12 mouse cellular contexts compared by ENCODE assay signal in the genomic region with DNA sequence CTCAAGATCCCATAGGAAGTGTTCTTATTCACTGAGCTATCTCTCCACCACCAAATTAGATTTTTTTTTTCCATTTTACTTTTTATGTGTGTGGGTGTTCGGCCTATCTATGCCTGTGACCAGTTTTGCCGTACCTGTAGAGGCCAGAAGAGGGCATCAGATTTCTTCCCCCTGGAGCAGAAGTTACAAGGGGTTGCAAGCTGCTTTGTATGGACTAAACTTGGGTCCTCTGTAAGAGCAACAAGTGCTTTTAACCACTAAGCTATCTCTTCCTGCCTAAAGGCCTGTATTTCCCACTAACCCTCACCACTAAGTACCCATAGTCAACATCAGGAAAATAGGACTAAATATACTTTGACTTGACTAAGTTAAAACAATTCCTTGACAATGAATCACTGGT. TPM values are rescaled to one million over a fixed set of nuclear protein-coding genes. Genes with fewer than 3 reads are reported as not detected.
DNase-seq lines count a peak whose midpoint lies in the region; ATAC-seq and TF ChIP-seq lines count a peak whose summit lies in the region.
"Had no signal": no experiment of that assay in that cellular context is flagged by ENCODE, and none has a peak within 500 bp of the region (broad histone marks: within the 10 kb centered on the region; RNA-seq: fewer than 3 reads in every experiment).

No protein-coding gene starts in this region.

- peak; percentile 59 for TF ChIP-seq CTCF in gastrocnemius, adult 2 months (IDR thresholded peaks at IDR 0.05)
- TF ChIP-seq CTCF in lung, embryonic 14.5 days (IDR thresholded peaks at IDR 0.05; ENCODE audit: low read depth) = peak; percentile 13; the same call in 1 of the 2 replicates
- peak; percentile 17 for TF ChIP-seq CTCF in ES-Bruce4 (IDR thresholded peaks at IDR 0.05; ENCODE audit: low read depth, low read length)

- no peaks in the 10 kb centered on the region for H3K4me1 ChIP-seq in lung, embryonic 14.5 days (ENCODE audit: insufficient read depth)
- peaks cover 4% of the 10 kb centered on the region for H3K4me1 ChIP-seq in ES-Bruce4 (ENCODE audit: control insufficient read depth, insufficient read depth, low read length)
- 0 out of 2 replicates have a peak, but pooled peaks cover 2% of the 10 kb centered on the region for H3K4me1 ChIP-seq in embryonic facial prominence, embryonic 10.5 days

- no peak for DNase-seq in gastrocnemius, adult 2 months
- no peak for DNase-seq in gastrocnemius, adult 8-10 months (ENCODE audit: low spot score in 2 of 2)
- no peak for DNase-seq in lung, embryonic 14.5 days
- DNase-seq in lung, postnatal 25 days (ENCODE audit: low spot score) = no peak
- peak; percentile 42 for DNase-seq in kidney, postnatal 14 days
- DNase-seq in embryonic facial prominence, embryonic 10.5 days (ENCODE audit: low spot score) = no peak
- DNase-seq in urinary bladder, postnatal 10 days (ENCODE audit: low spot score) = no peak

- no peaks in the 10 kb centered on the region for H3K9me3 ChIP-seq in lung, embryonic 14.5 days (ENCODE audit: low read depth, low read length)
- H3K9me3 ChIP-seq in ES-Bruce4 (replicated peaks; ENCODE audit: control insufficient read depth, insufficient read depth, low read length, poor library complexity, severe bottlenecking) = no peaks in the 10 kb centered on the region
- H3K9me3 ChIP-seq in embryonic facial prominence, embryonic 10.5 days = no peaks in the 10 kb centered on the region
- H3K9me3 ChIP-seq: limb, embryonic 13.5 days had no signal

- peaks cover 39% of the 10 kb centered on the region for H3K36me3 ChIP-seq in lung, embryonic 14.5 days (ENCODE audit: insufficient read depth)
- peaks cover 18% of the 10 kb centered on the region for H3K36me3 ChIP-seq in ES-Bruce4 (ENCODE audit: control insufficient read depth, insufficient read depth, low read length, poor library complexity, severe bottlenecking)
- H3K36me3 ChIP-seq in embryonic facial prominence, embryonic 10.5 days (replicated peaks) = peaks cover 45% of the 10 kb centered on the region

- no peak for TF ChIP-seq EP300 in ES-Bruce4 (IDR thresholded peaks at IDR 0.05; ENCODE audit: insufficient read depth, low read depth, low read length)

- H3K27ac ChIP-seq in gastrocnemius, adult 2 months = no peak overlapping the region
- no peak overlapping the region for H3K27ac ChIP-seq in lung, embryonic 14.5 days (ENCODE audit: low read depth)
- H3K27ac ChIP-seq in ES-Bruce4 (ENCODE audit: insufficient read depth, low read length) = no peak overlapping the region
- no peak overlapping the region for H3K27ac ChIP-seq in embryonic facial prominence, embryonic 10.5 days (replicated peaks)
- H3K27ac ChIP-seq: limb, embryonic 13.5 days had no signal

- no peak overlapping the region for H3K4me3 ChIP-seq in gastrocnemius, adult 2 months
- H3K4me3 ChIP-seq in lung, embryonic 14.5 days (ENCODE audit: low read depth, low read length) = no peak overlapping the region
- H3K4me3 ChIP-seq in ES-Bruce4 (ENCODE audit: low read depth, low read length) = no peak overlapping the region
- no peak overlapping the region for H3K4me3 ChIP-seq in embryonic facial prominence, embryonic 10.5 days
- H3K4me3 ChIP-seq: limb, embryonic 13.5 days had no signal

- 84% methylated on average over 2 of the region's 2 CpGs for WGBS in lung, embryonic 14.5 days
- 81% methylated on average over 2 of the region's 2 CpGs for WGBS in embryonic facial prominence, embryonic 10.5 days

- no peaks in the 10 kb centered on the region for H3K27me3 ChIP-seq in lung, embryonic 14.5 days (ENCODE audit: insufficient read depth, low read length)
- no peaks in the 10 kb centered on the region for H3K27me3 ChIP-seq in ES-Bruce4 (ENCODE audit: control insufficient read depth, insufficient read depth, low read length, poor library complexity, severe bottlenecking)
- no peaks in the 10 kb centered on the region for H3K27me3 ChIP-seq in embryonic facial prominence, embryonic 10.5 days (replicated peaks; ENCODE audit: low read depth, poor library complexity, severe bottlenecking)
- H3K27me3 ChIP-seq: limb, embryonic 13.5 days had no signal

- no peak for TF ChIP-seq POLR2A in ES-Bruce4 (IDR thresholded peaks at IDR 0.05; ENCODE audit: insufficient read depth, low read length)

- no peak overlapping the region for H3K9ac ChIP-seq in lung, embryonic 14.5 days
- no peak overlapping the region for H3K9ac ChIP-seq in ES-Bruce4 (ENCODE audit: low read depth, poor library complexity, severe bottlenecking)

- H3K4me2 ChIP-seq in lung, embryonic 14.5 days = no peak overlapping the region
- H3K4me2 ChIP-seq: limb, embryonic 13.5 days had no signal

- intact Hi-C loops in gastrocnemius, adult 2 months (cut with DNase I) = loop anchor here (2.0 kb wide), 1 partner anchor 154 kb away; no protein-coding TSS in a partner anchor

- no peak for ATAC-seq in lung, embryonic 14.5 days (ENCODE audit: insufficient read depth)

RNA-seq across cellular contexts. Expression of gene Heatr6, which starts 31.2 kb away (rescaled TPM):
- 1 to 10 TPM; 8.5 to 9.2 TPM for total RNA-seq in gastrocnemius, adult 2 months (2021)
- total RNA-seq in gastrocnemius, adult 8-10 months (2022) = 1 to 10 TPM; 8.2 to 9.1 (median 8.6) TPM
- polyA plus RNA-seq in lung, embryonic 14.5 days (2014; fragmentation: Nextera tagmentation; extraction: Ambion mirVana) = 25.6 and 26.5 TPM in 2 replicates
- polyA plus RNA-seq in ES-Bruce4 (2011; ENCODE audit: insufficient read depth, insufficient read length, low read depth, missing spikeins) = 20.7 and 23.8 TPM in 2 replicates
- polyA plus RNA-seq in embryonic facial prominence, embryonic 10.5 days (2016; fragmentation: Nextera tagmentation; extraction: Ambion mirVana) = 26.2 and 27.0 TPM in 2 replicates

RNA-seq across cellular contexts. Expression of gene Wfdc21, which starts 37.9 kb away (rescaled TPM):
- total RNA-seq in gastrocnemius, adult 2 months (2021) = not detected
- total RNA-seq in gastrocnemius, adult 8-10 months (2022) = under 1 TPM in 1 of 4 experiments, not detected in 3; 0.79 TPM
- polyA plus RNA-seq in lung, embryonic 14.5 days (2014; fragmentation: Nextera tagmentation; extraction: Ambion mirVana) = 0.99 and 1.2 TPM in 2 replicates
- polyA plus RNA-seq in ES-Bruce4 (2011; ENCODE audit: insufficient read depth, insufficient read length, low read depth, missing spikeins) = not detected in 2 replicates
- polyA plus RNA-seq in embryonic facial prominence, embryonic 10.5 days (2016; fragmentation: Nextera tagmentation; extraction: Ambion mirVana) = not detected in 2 replicates
- total RNA-seq: heart, postnatal 36 days had no signal
- polyA plus RNA-seq: cortical plate, adult 2 months; forebrain, embryonic 16.5 days; limb, embryonic 13.5 days had no signal
